Mouse (Mus musculus) forebrain, postnatal 0 days (tissue): ENCODE measurements around the gene Slx4ip. TPM values are rescaled to one million over a fixed set of nuclear protein-coding genes. Genes with fewer than 3 reads are reported as not detected.

Experiments used
- ATAC-seq: fragments of 200-750 bp; cut with Nextera tagmentation; 2 replicates; pipeline ENCODE4 v1.8.0; 2017; ENCODE audit warnings: mild to moderate bottlenecking, moderate library complexity
- DNase-seq: peaks from one replicate; pipeline ENCODE4 v3.0.0-alpha.2; 2015
- H3K27ac ChIP-seq: fragments of 300-500 bp; sonication (generic); 2 replicates; pipeline ENCODE4 v1.5.1; 2014; ENCODE audit warnings: low read depth, mild to moderate bottlenecking, antibody characterized with exemption, low read length, moderate library complexity, mixed read lengths
- H3K27me3 ChIP-seq: fragments of 300-500 bp; sonication (generic); 2 replicates; pipeline ENCODE4 v1.6.1; 2014; ENCODE audit warnings: mild to moderate bottlenecking, low read length, mixed read lengths; ENCODE audit not compliant: insufficient read depth
- H3K36me3 ChIP-seq: fragments of 300-500 bp; sonication (generic); 2 replicates; pipeline ENCODE4 v1.6.1; 2014; ENCODE audit warnings: mild to moderate bottlenecking, moderate library complexity; ENCODE audit not compliant: insufficient read depth
- H3K4me1 ChIP-seq: fragments of 300-500 bp; sonication (generic); 2 replicates; pipeline ENCODE4 v1.6.1; 2014; ENCODE audit warnings: antibody characterized with exemption; ENCODE audit not compliant: insufficient read depth
- H3K4me2 ChIP-seq: fragments of 300-500 bp; sonication (generic); 2 replicates; pipeline ENCODE4 v1.6.1; 2014; ENCODE audit warnings: low read depth, mild to moderate bottlenecking, moderate library complexity
- H3K4me3 ChIP-seq: fragments of 300-500 bp; sonication (generic); 2 replicates; pipeline ENCODE4 v1.5.1; 2014; ENCODE audit warnings: low read depth, low read length, mixed read lengths
- H3K9ac ChIP-seq: fragments of 300-500 bp; sonication (generic); 2 replicates; pipeline ENCODE4 v1.6.1; 2014; ENCODE audit warnings: mild to moderate bottlenecking
- H3K9me3 ChIP-seq: fragments of 300-500 bp; sonication (generic); 2 replicates; pipeline ENCODE4 v1.6.1; 2016; ENCODE audit warnings: low read length
- CTCF ChIP-seq: sonication (generic); IDR thresholded peaks from 2 replicates; pipeline ENCODE4 v1.5.1; 2016; ENCODE audit warnings: antibody characterized with exemption, control low read depth, low read depth
- WGBS: fragments of 180-500 bp; shearing (Covaris S2); extraction: QIAGEN DNeasy Blood & Tissue Kit; methylation state at CpG from one replicate; pipeline ENCODE4 v1.1.7; 2014; 5-methylcytosine and 5-hydroxymethylcytosine counted together
- polyA plus RNA-seq: library from polyadenylated mRNA; unstranded; fragments of >200 nt; fragmentation: Nextera tagmentation; extraction: Ambion mirVana; gene quantifications from 2 replicates; pipeline ENCODE4 v1.2.1, GENCODE M21; 2015
- total RNA-seq: library from RNA; depleted of rRNA; stranded (reverse); fragments of >200 nt; gene quantifications from 2 replicates; pipeline ENCODE4 v1.2.3, GENCODE M21; 2014

The Slx4ip gene
- total and polyA plus RNA-seq, 2 experiments from 2014 or later, result 8.1 to 13.6 TPM

DNA sequence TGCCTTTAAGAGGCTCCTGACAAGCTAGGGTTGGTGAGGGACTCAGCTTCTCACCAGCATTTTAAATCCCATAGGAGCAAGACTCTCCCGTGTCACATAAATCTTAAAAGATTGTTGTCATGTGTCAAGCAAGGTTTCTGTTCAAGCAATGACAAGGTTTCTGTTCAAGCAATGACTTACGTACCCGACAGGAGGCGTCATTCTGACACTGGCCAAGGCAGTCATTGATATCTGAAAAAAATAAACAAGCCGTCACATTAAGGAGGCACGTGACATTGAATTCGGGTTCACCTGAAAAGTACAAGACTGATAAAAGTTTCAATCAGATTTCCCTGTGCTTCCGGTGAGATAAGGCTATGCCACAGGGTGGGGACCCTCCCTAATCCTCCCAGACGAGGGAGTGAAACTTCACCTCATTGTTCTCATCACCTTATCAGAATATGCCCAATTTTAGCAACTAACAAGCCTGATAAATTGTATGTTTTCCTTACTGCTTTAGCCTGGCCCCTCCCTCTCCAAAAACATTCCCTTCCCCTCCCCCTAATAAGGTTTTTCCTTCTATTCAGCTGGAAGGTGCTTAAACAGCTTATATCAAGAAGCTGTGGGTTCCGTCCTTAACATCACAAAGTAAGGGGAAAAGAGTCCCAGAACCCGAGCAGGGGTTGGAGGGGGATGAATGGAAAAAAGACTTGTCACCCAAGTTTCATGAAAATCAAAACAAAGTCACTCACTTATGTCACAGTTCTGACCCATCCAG lies 200.9 kb downstream of the Slx4ip start:
- no peak for DNase-seq
- Histone ChIP-seq H3K36me3 (peaks cover 13% of the 10 kb centered on the region), H3K27me3 (no peaks in the 10 kb centered on the region), H3K27ac (no peak overlapping the region), H3K9me3 (no peaks in the 10 kb centered on the region), H3K4me3 (no peak overlapping the region), H3K9ac (no peak overlapping the region), H3K4me2 (no peak overlapping the region), H3K4me1 (peaks cover 3% of the 10 kb centered on the region; the same call in 1 of the 2 replicates)
- 54% methylated on average over 11 of the region's 11 CpGs for WGBS
- no peak for TF ChIP-seq CTCF
- ATAC-seq, result no peak

DNA sequence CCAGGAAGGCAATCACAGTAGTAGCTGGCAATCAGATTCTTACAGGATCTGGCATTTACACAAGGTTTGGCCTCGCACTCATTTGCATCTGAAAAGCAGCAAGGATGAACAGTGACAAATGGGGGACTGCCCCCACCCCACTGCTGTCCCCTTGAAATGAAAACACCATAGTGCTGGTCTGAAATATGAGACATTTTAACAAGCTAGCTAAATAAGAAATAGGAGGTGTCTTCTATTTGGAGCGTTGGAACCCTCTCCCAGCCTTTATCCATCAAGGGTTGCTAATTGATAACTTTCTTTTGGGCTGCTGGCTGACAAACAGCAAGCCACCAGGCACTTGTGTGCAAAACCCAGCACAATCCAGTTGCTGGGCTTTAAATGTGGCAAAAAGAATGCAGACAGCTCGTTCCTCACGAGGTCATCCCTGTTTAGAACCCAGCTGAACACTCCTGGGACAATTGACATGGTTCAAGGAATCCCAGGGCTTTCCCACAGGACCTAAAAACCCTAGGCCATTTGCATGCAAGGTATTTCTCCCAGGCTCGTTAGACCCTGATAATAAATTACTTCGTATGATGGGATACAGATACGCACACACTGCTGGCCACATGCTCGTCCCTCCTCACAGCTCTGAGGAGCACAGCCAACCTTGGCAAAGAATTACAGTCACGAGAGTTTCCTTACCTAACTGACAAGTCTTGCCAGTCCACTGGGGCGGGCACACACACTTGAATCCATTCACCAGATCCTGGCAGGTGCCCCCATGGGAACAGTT lies 201.7 kb downstream of the Slx4ip start:
- no peaks in the 10 kb centered on the region for H3K27me3 ChIP-seq
- H3K4me1 ChIP-seq, result peaks cover 3% of the 10 kb centered on the region; the same call in 1 of the 2 replicates
- no peak overlapping the region for H3K4me2 ChIP-seq
- WGBS, result 18% methylated on average over 10 of the region's 10 CpGs
- peaks cover 10% of the 10 kb centered on the region for H3K36me3 ChIP-seq
- no peak for TF ChIP-seq CTCF
- peak; percentile 23; the same call in 1 of the 2 replicates for ATAC-seq
- DNase-seq, result no peak
- no peak overlapping the region for H3K4me3 ChIP-seq
- H3K27ac ChIP-seq, result no peak overlapping the region
- H3K9me3 ChIP-seq, result no peaks in the 10 kb centered on the region
- no peak overlapping the region for H3K9ac ChIP-seq

DNA sequence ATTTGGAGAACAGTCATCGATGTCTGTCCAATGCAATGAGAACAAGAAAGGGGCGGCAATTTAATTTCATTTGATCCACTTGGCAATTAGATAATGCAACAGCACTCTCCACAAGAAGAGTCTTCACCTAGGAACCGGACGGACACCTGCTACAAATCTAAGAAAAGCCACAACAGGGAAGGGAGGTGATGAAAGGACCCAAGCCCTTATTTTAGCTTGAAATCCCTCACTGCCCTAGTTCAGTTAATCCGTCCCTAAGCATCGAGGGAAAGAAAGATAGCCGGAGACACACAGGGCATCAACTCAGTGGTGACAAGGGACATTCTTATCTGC lies 202.2 kb downstream of the Slx4ip start:
- no peaks in the 10 kb centered on the region for H3K9me3 ChIP-seq
- peaks cover 4% of the 10 kb centered on the region for H3K36me3 ChIP-seq
- 30% methylated on average over 7 of the region's 7 CpGs for WGBS
- H3K4me3 ChIP-seq, result no peak overlapping the region
- peaks cover 3% of the 10 kb centered on the region; the same call in 1 of the 2 replicates for H3K4me1 ChIP-seq
- ATAC-seq, result no peak
- DNase-seq, result no peak
- TF ChIP-seq CTCF, result no peak
- H3K9ac ChIP-seq, result no peak overlapping the region
- no peak overlapping the region for H3K27ac ChIP-seq
- H3K4me2 ChIP-seq, result no peak overlapping the region
- H3K27me3 ChIP-seq, result no peaks in the 10 kb centered on the region

DNA sequence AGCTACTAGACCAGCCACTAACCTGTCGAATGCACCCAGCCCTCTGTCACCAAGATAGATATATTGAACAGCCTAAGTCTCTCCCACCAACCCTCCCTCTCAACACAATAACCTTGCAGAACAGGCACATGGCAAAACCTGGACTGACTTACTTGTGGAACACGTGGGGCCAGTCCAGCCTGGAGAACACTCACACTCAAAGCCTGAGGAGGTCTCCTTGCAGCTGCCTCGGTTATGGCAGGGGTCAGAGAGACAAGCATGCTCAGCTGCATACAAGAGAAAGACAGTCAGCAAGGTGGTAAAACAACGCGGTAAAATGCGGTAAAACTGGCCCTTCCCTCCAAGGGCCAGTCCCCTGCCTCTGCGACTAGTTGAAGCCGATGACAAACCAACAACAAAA lies 203.3 kb downstream of the Slx4ip start:
- DNase-seq, result no peak
- Histone ChIP-seq H3K4me2 (no peak overlapping the region), H3K4me1 (peaks cover 3% of the 10 kb centered on the region; the same call in 1 of the 2 replicates), H3K4me3 (no peak overlapping the region), H3K27me3 (no peaks in the 10 kb centered on the region), H3K9me3 (no peaks in the 10 kb centered on the region), H3K27ac (no peak overlapping the region), H3K36me3 (peaks cover 4% of the 10 kb centered on the region; the same call in 1 of the 2 replicates), H3K9ac (no peak overlapping the region)
- WGBS, result 62% methylated on average over 8 of the region's 8 CpGs
- ATAC-seq, result no peak
- TF ChIP-seq CTCF, result no peak

DNA sequence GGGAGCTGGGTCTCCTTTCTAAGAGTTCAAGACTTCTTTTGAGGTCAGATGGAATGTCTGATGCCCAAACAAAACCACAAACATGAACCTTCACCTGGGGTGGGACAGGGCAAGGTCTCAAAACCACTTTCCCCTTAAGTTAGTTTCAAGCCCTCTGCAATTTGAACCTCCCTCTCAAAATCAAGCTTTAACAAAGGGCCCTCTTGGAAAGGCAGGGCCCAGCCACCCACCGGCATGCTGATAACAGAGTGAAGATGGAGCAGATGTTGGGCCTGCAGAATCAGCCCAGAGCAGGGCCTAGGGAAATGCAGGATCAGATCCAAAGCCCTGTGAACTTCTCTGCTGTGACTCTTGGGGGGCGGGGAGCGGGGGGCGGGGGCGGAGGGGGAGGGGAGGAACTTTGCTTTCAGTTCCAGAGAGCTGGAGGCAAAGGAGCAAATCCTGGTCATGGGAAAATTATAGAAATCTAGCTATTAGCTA lies 206.0 kb downstream of the Slx4ip start:
- WGBS, result 14% methylated on average over 5 of the region's 5 CpGs
- Histone ChIP-seq H3K4me1 (peaks cover 3% of the 10 kb centered on the region; the same call in 1 of the 2 replicates), H3K4me2 (no peak overlapping the region), H3K9me3 (no peaks in the 10 kb centered on the region), H3K36me3 (no peaks in the 10 kb centered on the region), H3K4me3 (no peak overlapping the region), H3K9ac (no peak overlapping the region), H3K27me3 (no peaks in the 10 kb centered on the region), H3K27ac (no peak overlapping the region)
- ATAC-seq, result no peak
- no peak for DNase-seq
- TF ChIP-seq CTCF, result no peak

DNA sequence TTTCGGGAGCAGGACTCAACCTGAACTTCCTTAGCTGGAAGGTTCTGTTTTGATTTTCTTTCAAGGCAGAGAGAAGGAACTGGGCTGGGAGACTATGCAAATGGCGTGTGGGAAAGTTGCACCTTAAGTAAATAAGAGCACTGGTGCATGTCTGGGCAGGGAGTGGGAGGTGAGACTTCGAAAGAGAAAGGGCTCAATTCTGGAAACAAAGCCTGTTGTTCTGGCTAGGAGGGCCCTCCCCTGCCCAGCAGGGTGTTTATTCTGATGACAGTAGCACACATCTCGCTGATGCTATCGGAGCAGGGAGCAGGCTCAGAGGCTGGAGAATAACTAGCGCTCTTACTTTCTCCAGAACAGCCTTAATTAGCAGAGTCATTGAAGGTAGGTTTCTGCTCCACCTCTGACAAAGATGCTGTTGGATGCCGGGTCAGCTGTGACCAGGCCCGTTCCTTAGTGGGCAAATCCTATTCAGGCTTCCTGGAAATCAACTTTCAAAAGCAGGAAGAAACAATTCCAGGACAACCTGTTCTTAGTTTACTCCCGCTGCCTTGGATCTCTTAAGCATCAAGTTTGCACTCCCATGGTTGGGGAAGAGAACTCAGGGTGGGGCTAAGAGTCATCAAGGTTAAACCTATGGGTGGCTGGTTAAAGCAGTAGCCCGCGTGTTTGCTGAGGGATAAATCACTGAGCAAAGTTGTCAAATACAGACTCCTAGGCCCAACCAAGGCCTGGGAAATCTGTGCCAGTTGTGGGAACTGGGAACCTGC lies 207.4 kb downstream of the Slx4ip start:
- WGBS, result 44% methylated on average over 11 of the region's 11 CpGs
- no peak overlapping the region for H3K27ac ChIP-seq
- ATAC-seq, result no peak
- H3K27me3 ChIP-seq, result no peaks in the 10 kb centered on the region
- no peak overlapping the region for H3K9ac ChIP-seq
- DNase-seq, result no peak
- H3K9me3 ChIP-seq, result no peaks in the 10 kb centered on the region
- H3K4me3 ChIP-seq, result no peak overlapping the region
- no peaks in the 10 kb centered on the region for H3K36me3 ChIP-seq
- no peaks in the 10 kb centered on the region for H3K4me1 ChIP-seq
- no peak for TF ChIP-seq CTCF
- H3K4me2 ChIP-seq, result no peak overlapping the region
